Mouse (Mus musculus): Measurements from ENCODE around the gene Gabra1. TPM values are rescaled to one million over a fixed set of nuclear protein-coding genes. Genes with fewer than 3 reads are reported as not detected.

Gabra1 gene
- total and polyA plus RNA-seq, 2 experiments from 2014 or later: 45.0 to 45.1 TPM

DNA sequence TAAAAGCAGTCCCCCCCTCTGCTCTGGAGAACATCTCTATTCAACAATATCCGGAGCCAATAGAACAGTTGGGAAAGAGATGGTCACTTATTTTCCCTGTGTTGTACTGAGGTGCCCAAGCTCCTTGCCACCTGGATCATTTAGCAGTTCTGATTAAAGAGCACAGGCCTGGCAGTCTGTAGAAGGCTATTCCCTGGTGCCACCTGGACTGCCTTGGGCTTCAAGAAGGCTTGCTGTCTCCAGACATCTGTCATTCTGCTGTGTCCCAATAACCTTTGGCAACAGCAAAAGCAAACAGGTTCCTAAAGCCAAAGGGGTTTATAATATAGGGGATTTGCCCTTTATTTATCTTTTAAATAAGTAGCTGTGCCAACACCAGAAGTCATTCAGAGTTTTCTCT, 65.8 kb downstream of the Gabra1 start:
- no peak for TF ChIP-seq CTCF (IDR thresholded peaks at IDR 0.05)
- 97% methylated on average over 1 of the region's 1 CpGs for WGBS
- H3K4me1 ChIP-seq (ENCODE audit: insufficient read depth, low read length): no peaks in the 10 kb centered on the region

DNA sequence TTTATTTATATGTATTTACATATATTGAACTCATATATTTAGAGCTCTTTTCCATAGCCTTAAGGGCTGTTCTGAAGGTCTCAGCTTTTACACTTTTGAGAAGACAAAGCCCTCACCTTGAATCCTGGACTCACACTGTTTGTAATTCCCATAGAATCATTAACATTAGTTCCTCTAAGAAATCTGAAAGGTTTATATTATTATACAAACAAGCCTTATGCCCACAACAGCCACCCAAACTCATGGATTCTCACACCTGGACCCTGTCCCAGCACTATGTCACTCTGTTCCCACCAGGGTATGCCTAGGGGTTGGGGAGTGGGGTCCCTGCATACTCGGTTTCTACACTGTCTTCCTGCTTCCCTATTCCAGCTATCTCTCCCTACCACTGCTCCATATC, 72.7 kb downstream of the Gabra1 start:
- no peaks in the 10 kb centered on the region for H3K27me3 ChIP-seq (ENCODE audit: insufficient read depth, low read length)
- no peaks in the 10 kb centered on the region for H3K36me3 ChIP-seq (ENCODE audit: insufficient read depth, low read length)
- no peak for TF ChIP-seq CTCF (IDR thresholded peaks at IDR 0.05)
- no peaks in the 10 kb centered on the region for H3K4me1 ChIP-seq (ENCODE audit: insufficient read depth, low read length)
- 74% methylated on average over 1 of the region's 1 CpGs for WGBS
- no peaks in the 10 kb centered on the region for H3K9me3 ChIP-seq (ENCODE audit: low read length)
- no peak overlapping the region for H3K9ac ChIP-seq (replicated peaks; ENCODE audit: low read length, poor library complexity, severe bottlenecking)
- H3K27ac ChIP-seq (ENCODE audit: low read depth, low read length): no peak overlapping the region
- ATAC-seq (ENCODE audit: low FRiP score): no peak
- H3K4me3 ChIP-seq (ENCODE audit: low read depth, low read length): no peak overlapping the region
- DNase-seq (ENCODE audit: low spot score): no peak
- H3K4me2 ChIP-seq (ENCODE audit: low read depth, low read length, poor library complexity, severe bottlenecking): no peak overlapping the region

More for the DNA sequence above, 65.8 kb downstream of the Gabra1 start:
- H3K27ac ChIP-seq (ENCODE audit: low read depth, low read length): no peak overlapping the region
- no peak overlapping the region for H3K4me2 ChIP-seq (ENCODE audit: low read depth, low read length, poor library complexity, severe bottlenecking)
- no peaks in the 10 kb centered on the region for H3K36me3 ChIP-seq (ENCODE audit: insufficient read depth, low read length)
- H3K9me3 ChIP-seq (ENCODE audit: low read length): no peaks in the 10 kb centered on the region
- no peak for ATAC-seq (ENCODE audit: low FRiP score)
- no peak overlapping the region for H3K4me3 ChIP-seq (ENCODE audit: low read depth, low read length)
- no peaks in the 10 kb centered on the region for H3K27me3 ChIP-seq (ENCODE audit: insufficient read depth, low read length)
- H3K9ac ChIP-seq (replicated peaks; ENCODE audit: low read length, poor library complexity, severe bottlenecking): no peak overlapping the region
- no peak for DNase-seq (ENCODE audit: low spot score)

DNA sequence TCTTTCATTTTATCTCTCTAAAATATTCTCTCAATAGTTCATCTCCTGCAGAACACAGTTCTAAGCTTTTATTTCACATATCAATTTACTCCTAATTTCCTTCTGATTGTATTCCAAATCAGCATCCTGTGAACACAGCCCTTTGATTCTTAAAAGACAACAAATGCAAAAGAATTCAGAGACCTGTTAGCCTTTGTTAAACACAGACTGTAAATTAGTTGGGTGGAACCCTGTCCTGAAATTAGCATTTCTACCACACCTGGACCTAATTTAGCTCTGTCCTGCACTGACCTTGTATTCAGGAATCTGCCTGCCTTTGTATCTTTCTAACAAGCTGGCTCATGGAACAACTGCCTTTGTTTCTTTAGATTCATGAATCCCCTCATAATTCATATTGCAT, 73.1 kb downstream of the Gabra1 start:
- Histone ChIP-seq H3K9me3 (ENCODE audit: low read length) (no peaks in the 10 kb centered on the region), H3K27me3 (ENCODE audit: insufficient read depth, low read length) (no peaks in the 10 kb centered on the region), H3K27ac (ENCODE audit: low read depth, low read length) (no peak overlapping the region), H3K4me3 (ENCODE audit: low read depth, low read length) (no peak overlapping the region), H3K9ac (replicated peaks; ENCODE audit: low read length, poor library complexity, severe bottlenecking) (no peak overlapping the region), H3K36me3 (ENCODE audit: insufficient read depth, low read length) (no peaks in the 10 kb centered on the region), H3K4me1 (ENCODE audit: insufficient read depth, low read length) (no peaks in the 10 kb centered on the region), H3K4me2 (ENCODE audit: low read depth, low read length, poor library complexity, severe bottlenecking) (no peak overlapping the region)
- ATAC-seq (ENCODE audit: low FRiP score) (no peak), DNase-seq (ENCODE audit: low spot score) (no peak)
- TF ChIP-seq CTCF (IDR thresholded peaks at IDR 0.05): no peak

DNA sequence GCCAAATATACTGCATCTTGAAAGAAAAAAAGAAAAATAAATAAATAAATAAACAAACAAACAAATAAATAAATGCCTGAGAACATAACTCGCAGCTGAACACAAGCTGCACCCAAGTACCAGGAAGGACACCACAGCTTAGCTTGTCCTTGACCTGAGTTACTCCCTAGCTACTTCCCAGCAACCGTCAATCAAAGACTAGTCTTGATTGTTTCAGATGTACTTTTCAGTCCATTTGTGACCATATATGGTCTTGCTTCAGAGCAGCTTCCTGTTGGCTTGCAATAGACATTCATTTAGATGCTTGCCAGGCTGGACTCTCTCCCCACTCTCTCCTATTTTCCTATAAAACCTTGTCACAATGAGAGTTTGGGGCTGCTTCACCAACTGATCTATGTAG, 87.2 kb downstream of the Gabra1 start:
- no peak for TF ChIP-seq CTCF (IDR thresholded peaks at IDR 0.05)
- H3K4me1 ChIP-seq (ENCODE audit: insufficient read depth, low read length): no peaks in the 10 kb centered on the region
- H3K9me3 ChIP-seq (ENCODE audit: low read length): no peaks in the 10 kb centered on the region
- ATAC-seq (ENCODE audit: low FRiP score) (no peak), DNase-seq (ENCODE audit: low spot score) (no peak)
- no peak overlapping the region for H3K9ac ChIP-seq (replicated peaks; ENCODE audit: low read length, poor library complexity, severe bottlenecking)
- no peaks in the 10 kb centered on the region for H3K36me3 ChIP-seq (ENCODE audit: insufficient read depth, low read length)
- H3K27me3 ChIP-seq (ENCODE audit: insufficient read depth, low read length): no peaks in the 10 kb centered on the region
- WGBS: 83% methylated on average over 2 of the region's 2 CpGs
- no peak overlapping the region for H3K4me2 ChIP-seq (ENCODE audit: low read depth, low read length, poor library complexity, severe bottlenecking)
- no peak overlapping the region for H3K4me3 ChIP-seq (ENCODE audit: low read depth, low read length)
- no peak overlapping the region for H3K27ac ChIP-seq (ENCODE audit: low read depth, low read length)

Other genes with a start within 250 kb of the Gabra1 start
- 137 and 164 TPM in 2 replicates for gene Gabrg2, start 182.1 kb downstream of the Gabra1 start, total RNA-seq (2014; rRNA removed)
- 145 and 153 TPM in 2 replicates for gene Gabrg2, start 182.1 kb downstream of the Gabra1 start, polyA plus RNA-seq (2015; fragmentation: Nextera tagmentation; extraction: Ambion mirVana)
- gene Gabra6, start 138.1 kb upstream of the Gabra1 start, total RNA-seq (2014; rRNA removed): 0.77 TPM in 1 of 2 replicates, not detected in the other
- 0.10 TPM in 1 of 2 replicates, not detected in the other for gene Gabra6, start 138.1 kb upstream of the Gabra1 start, polyA plus RNA-seq (2015; fragmentation: Nextera tagmentation; extraction: Ambion mirVana)
- gene Gabrb2, start 236.8 kb upstream of the Gabra1 start, total RNA-seq (2014; rRNA removed): 114 and 136 TPM in 2 replicates
- 35.7 and 36.9 TPM in 2 replicates for gene Gabrb2, start 236.8 kb upstream of the Gabra1 start, polyA plus RNA-seq (2015; fragmentation: Nextera tagmentation; extraction: Ambion mirVana)